Mouse (Mus musculus): Measurements from ENCODE around the gene Mlkl. TPM values are rescaled to one million over a fixed set of nuclear protein-coding genes. Genes with fewer than 3 reads are reported as not detected.
"Not testable (repeated sequence)": the region's sequence is repeated elsewhere in the genome, so short reads cannot be mapped to it uniquely, and the experiment has no call there.

Gene Mlkl
- total RNA-seq, 2 experiments from 2014 or later: 0.37 to 0.86 TPM

DNA sequence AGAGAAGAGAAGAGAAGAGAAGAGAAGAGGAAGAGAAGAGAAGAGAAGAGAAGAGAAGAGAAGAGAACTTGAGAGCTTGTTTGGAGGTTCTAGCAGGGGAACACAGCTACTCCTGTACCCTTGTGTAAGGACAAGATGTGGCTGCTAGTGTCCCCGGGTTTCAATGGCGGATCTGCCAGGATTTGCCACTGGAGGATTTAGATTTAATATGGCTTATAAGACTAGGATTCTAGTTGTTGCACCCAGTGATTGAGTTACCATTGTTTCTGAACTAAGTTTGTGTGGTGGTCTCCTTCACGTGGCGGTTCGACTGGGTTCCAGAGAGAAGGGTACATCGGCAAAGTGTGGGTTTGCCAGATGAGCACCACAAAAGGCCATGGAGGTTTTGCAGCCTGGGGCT, 24.0 kb downstream of the Mlkl start:
- DNase-seq (ENCODE audit: low spot score in 2 of 2): not testable (repeated sequence)

DNA sequence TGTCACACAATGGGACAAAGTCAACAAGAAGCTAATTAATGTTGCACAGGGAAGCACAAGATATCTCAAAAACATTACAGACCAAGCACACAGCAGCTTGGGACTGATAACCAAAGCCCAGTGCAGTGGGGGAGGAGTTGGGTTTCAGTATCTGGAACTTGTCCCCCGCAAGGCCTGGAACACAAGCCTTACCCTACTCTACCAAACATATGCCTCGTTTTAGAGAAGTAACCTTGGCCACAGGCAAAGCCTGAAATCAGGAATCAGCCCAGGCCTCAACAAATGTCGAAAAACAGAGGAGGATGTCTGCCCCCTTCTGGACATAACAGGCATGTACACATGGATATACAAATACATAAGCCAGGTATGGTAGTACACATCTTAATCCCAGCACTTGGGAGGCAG, 25.2 kb downstream of the Mlkl start:
- DNase-seq (ENCODE audit: low spot score in 2 of 2): no peak

DNA sequence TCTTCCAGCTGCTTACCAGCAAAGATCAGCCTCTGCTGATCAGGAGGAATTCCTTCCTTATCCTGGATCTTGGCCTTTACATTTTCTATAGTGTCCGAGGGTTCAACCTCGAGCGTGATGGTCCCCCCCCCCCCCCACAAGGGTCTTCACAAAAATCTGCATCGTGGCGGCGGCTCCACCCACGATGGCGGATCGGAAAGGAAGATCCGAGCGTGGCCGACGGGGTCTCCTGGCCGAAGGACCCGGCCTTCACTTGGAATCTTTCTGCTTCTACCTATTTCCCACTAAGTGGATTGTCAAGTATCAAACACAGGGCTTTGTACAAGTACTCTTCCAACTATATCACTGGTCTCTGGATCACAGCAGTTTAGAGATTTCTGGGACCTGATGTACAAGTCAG, 28.0 kb downstream of the Mlkl start:
- DNase-seq (ENCODE audit: low spot score in 2 of 2): not testable (repeated sequence)

DNA sequence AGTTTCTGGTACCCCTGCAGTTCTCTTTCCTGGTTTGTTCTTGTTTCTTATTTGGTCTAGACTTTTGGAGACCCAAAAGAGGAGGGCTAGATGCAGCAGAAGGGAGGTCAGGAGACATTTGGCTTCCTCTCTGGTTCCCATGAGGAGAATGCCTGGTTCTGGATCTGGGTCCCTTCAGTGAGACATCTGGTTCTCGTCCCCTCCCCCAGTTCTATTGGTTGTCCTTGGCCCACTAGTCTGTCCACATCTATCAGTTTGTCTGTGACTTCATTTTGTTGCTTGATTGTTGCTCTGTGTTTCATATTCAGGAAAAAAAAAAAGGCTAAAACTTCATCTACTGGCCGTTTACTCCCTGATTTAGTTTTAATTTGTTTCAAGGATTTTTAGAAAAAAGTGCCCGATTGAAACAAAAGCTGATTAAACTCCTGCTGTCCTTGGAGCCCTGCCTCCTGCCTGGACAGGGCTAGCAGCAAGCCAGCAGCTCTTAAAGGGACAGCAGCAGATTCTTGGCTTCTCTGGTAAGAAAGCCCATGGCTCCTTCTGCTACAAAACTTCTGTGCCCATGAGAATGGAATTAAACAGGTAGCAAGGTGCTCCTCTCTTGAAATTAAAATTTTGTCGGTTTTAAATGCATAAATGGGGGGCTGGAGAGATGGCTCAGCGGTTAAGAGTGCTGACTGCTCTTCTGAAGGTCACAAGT, 32.8 kb downstream of the Mlkl start:
- DNase-seq (ENCODE audit: low spot score in 2 of 2): no peak

DNA sequence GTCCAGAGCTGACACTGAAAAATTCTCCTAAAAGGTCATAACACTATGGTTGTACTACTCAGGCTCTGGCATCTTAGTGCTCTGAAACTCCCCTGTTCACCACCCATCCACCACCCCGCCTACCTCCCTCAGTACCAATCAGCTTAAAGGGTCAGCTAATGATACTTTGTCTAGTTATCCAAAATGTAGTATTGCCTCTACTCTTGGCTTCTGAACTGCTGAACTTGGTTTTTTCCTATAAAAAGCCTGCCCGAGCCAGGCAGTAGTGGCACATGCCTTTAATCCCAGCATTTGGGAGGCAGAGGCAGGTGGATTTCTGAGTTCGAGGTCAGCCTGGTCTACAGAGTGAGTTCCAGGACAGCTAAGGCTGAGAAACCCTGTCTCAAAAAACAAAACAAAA, 33.6 kb downstream of the Mlkl start:
- no peak for DNase-seq (ENCODE audit: low spot score in 2 of 2)

DNA sequence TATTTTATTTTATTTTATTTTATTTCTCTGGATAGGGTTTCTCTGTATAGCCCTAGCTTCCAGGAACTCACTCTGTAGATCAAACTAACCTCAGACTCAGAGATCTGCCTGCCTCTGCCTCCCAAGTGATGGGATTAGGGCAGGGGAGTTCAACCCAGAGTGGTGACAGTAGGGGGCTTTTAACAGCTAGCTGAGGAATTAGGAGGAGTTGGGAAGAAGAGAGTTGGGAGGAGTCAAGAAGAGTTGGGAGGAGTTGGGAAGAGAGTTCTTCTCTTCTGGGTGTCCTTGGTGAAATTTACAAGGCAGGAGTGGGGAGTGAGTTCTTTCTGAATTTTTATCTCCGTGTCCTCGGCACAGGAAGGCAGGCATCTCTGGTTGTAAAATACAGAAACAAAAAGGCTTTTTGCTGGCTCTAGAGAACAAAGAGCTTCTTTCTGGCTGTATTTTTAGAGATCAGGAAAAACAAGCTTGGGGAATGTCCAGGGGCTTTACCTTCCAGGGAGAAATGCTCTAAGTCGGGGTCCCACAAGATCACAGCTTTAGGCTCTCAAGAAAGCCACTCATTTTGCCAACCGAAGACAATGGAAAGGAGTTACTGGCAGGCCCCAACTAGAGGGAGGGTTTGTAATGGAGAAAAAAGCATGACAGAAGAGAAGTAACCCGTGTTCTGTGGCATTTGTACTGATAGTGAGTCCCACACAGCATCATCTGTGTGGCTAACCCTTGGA, 34.7 kb downstream of the Mlkl start:
- not testable (repeated sequence) for DNase-seq (ENCODE audit: low spot score in 2 of 2)

DNA sequence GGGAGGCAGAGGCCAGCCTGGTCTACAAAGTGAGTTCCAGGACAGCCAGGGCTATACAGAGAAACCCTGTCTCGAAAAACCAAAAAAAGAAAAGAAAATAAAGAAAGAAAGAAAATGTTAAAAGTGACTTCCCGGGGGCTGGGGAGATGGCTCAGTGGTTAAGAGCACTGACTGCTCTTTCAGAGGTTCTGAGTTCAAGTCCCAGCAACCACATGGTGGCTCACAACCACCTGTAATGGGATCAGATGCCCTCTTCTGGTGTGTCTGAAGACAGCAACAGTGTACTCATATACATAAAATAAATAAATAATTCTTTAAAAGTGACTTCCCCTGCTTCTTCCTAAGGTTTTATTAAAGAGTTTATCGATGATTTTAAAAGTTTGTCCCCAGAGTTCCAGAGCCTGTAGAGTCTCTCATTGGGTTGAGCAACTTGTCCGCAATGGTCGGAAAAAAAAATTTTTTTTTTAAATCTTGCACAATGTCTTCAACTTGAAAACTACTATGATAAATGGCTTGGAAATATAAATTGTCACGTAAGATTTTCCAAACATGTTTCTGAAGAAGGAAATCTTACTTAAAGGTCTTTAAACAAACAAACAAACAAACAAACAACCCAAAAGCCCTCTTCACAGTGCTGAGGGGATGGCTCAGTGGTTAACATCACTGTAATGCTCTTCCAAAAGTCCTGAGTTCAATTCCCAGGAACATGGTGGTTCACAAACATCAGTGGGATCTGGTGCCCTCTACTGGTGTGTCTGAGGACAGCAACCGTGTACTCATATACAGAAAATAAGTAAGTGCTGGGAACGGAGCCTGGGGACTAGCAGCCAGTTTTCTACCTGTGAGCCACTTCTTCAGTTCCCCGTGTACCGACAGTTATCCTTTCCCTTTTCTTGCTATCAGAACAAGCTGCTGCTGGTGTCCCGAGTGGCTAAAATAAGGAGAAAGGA, 37.1 kb downstream of the Mlkl start:
- no peak for DNase-seq (ENCODE audit: low spot score in 2 of 2)

DNA sequence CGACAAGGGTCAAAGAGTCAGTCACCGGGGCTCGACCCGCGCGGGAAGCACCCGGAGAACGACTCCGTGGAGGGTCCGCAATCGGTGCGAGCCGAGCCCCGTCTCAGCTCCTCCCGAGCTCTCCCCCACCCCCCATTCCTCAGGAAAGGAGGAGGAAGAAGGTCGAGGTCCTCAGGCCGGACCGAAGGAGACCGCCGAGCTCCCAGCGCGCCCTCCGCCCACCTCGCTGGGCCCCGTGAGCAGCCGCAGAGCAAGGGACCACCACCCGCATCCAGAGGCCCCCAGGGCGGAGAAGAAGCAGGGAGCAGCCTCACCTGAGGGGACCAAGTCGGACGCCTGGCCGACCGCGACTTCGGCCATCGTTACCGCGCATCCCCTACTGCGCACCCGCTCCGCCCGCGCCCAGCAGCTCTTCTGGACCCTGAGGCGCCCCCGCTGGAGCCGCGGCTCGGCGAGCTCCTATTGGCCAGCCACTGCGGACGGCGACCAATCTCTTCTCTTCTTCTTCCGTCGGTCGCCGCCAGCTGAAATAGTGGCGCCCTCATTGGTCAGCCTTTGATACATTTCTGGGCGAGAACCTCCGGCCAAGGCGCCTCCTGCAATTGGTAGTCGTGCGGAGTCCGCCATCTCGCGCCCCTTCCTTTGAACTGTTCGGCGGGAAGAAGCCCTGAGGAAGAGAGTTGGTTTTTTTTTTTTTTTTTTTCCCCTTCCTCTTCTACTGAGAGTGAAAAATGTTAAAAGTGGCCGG, 38.0 kb downstream of the Mlkl start, which contains the start of gene Rfwd3:
TSS of gene Rfwd3 (minus strand) at position 402 of the 748 bp plus-strand sequence.
- peak; percentile 94 to 98 for DNase-seq (ENCODE audit: low spot score in 2 of 2)

DNA sequence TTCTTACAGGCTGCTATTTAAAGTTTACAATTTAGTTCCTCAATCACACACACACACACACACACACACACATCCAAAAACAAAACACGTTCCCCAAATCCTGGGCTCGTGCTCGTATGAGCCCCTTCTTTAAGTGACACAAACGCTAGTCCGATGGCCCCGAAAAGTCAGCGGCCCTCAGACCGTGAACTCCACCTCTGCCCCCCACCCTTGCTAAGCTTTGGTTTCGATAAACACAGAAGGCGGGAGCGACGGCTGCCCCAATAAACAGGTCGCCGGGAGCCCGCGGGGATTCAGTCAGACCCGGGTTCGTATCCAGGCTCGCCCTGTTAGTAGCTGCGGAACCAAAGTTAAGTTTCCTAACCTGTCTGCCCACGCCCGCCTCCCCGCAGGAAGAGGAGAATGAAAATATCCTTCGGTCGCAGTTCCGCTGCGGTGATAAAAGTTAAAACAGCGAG, 38.6 kb downstream of the Mlkl start:
- DNase-seq (ENCODE audit: low spot score in 2 of 2): peak; percentile 19 to 21

DNA sequence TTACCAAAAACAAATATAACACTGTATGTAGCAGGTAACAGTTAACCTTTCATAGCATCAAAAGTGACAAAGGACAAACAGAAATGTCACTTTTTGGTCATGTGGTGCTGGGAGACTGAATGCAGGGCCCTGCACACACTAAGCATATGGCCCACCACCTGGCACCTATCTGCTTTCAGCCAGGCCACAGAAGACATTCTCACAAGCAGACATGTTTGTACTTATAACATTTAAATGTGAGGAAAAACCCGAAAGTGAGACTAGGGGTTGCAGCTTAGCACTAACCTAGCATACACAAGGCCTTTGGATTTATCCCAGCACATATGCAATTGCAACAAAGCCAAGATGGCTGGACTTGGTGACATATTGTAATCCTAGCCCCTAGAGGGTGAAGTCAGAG, 40.0 kb downstream of the Mlkl start:
- DNase-seq (ENCODE audit: low spot score in 2 of 2): no peak

DNA sequence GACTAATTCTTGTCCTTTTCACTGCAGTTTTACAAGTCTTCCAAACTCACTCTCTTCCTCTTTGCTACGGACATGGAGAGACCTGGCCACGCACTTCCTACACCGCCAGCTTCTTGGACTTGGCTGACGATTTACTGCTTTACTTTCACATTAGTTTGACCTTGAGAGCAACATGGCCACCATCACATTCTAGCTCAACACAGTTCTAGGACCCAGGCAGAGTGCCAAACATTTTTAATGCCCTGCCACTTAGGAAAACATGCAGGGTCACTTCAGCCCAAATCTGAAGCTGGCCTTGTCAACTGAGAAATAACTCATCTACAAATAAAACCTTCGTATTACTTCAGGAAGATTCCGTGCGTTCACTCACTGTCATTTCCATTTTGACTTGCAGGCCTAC, 46.2 kb downstream of the Mlkl start:
- no peak for DNase-seq (ENCODE audit: low spot score in 2 of 2)

DNA sequence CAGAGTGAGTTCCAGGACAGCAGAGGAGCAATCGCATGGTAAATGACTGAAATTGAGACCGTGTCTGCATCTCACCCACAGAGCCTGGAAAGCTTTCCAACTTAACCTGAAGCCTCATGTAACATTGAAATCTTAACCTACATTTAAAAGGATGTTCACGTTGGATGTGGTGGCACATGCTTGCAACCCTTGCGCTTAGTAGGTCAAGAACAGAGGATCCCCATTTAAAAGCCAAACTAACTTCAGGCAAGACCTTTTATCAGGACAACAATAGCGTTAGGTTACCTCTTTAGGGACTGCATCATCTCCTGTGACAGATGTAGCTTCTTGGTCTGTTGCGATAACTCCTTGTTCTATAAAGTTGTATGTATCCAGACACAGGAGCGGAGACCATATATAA, 47.4 kb downstream of the Mlkl start:
- DNase-seq (ENCODE audit: low spot score in 2 of 2): no peak

DNA sequence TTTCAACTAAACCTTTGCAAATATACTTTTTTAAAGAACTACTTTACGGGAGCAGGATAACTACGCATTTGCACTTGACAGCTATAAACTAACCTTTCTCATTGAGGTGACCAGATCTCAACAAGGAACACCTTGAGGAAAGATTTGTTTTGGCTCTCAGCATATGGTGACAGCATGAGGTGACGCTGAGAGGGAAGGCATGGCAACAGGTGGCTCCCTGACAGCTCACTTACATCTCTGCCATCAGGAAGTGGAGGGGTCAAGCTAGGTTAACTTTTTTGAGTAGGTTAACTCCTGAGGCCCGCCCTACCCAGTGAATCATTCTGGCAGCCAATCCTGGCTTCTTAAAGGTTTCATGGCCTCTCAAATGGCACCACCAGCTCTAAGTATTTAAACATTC, 52.4 kb downstream of the Mlkl start:
- DNase-seq (ENCODE audit: low spot score in 2 of 2): no peak

DNA sequence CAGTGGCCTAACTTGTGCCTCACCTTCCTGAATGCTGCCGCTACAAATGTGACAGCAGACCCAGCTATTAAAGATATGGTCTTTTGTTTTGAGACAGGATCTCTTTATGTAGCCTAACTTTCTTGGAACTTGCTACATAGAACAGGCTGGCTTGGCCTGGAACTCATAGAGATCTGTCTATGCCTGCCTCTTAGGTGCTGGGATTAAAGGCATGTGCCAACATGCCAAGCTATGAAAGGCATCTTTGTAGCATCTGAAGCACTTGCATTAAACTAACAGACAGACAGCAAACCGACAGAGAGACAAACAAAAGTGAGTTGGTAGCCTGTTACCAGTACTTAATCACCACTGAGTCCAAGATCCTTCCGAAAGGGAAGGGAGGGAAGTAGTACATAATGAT, 55.9 kb downstream of the Mlkl start:
- no peak for DNase-seq (ENCODE audit: low spot score in 2 of 2)

DNA sequence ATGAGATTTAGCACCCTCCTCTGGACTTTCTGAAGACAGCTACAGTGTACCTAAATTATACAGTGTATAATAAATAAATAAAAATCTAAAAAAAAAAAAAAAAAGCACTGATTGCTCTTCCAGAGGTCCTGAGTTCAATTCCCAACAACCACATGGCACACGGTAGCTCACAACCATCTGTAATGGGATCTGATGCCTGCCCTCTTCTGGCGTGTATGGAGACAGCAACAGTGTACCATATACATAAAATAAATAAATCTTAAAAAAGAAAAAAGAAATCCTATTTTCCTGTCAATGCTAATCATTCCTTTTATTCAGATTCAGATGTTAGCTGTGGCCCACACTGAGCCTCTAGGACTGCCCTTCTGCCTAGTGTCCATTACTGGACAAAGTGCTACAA, 69.7 kb downstream of the Mlkl start:
- DNase-seq (ENCODE audit: low spot score in 2 of 2): no peak

DNA sequence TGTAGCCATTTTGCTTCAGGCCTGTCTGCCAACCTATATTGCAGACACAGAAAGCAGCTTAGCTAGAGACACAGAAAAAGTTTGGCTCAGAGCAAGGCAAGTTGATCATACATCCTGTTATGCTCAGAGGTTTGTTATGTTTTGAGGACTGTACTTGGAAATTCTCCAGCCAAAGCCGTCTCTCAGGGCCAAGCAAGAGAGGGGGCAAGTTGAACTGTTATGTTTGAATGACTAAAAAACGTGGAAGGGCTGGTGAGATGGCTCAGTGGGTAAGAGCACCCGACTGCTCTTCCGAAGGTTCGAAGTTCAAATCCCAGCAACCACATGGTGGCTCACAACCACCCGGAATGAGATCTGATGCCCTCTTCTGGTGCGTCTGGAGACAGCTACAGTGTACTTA, 71.8 kb downstream of the Mlkl start:
- DNase-seq (ENCODE audit: low spot score in 2 of 2): not testable (repeated sequence)

DNA sequence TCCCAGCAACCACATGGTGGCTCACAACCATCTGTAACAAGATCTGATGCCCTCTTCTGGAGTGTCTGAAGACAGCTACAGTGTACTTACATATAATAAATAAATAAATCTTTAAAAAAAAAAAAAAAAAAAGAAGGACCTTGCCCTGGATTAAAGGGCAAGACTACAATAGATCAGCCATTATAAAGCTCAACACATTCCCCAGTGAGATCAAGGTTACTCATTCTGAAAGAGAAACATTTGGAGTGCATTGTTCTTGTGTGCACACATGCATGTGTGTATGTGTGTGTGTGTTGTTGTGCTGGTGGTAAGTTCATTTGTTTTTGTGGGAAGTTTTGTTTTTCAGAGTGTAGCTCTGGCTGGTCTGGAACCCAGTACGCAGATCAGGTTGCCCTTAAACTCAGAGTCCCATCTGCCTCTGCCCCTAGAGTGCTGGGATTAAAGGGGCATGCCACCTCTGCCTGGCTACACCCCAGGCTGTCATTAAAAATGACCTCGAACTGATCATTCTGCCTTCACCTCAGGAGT, 73.2 kb downstream of the Mlkl start:
- no peak for DNase-seq (ENCODE audit: low spot score in 2 of 2)

DNA sequence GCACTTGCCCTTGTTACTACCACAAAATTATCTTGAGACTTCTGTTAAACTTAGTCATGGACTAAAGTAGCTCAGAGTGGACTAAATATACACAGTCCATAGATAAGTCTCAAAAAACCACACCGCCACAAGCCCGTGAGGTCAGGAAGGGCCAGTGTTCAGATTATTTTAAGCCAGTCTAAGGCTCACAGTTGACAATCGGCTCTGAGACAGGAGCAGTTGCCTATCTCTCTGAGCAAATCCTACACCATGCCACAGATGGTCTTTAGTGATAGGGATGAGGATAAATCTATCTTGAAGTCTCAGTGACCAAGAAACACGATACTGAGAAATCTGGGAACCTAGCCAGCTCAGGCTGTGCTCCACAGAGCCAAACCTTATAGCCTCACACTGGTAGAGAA, 76.0 kb downstream of the Mlkl start:
- DNase-seq (ENCODE audit: low spot score in 2 of 2): no peak

Data from left cerebral cortex, adult 18-20 months (tissue).